In genomic region chr9:105131253-105132001, GRCm38 (mm10) we compare ENCODE assay signal across 8 mouse cellular contexts. TPM values are rescaled to one million over a fixed set of nuclear protein-coding genes. Genes with fewer than 3 reads are reported as not detected.
DNase-seq lines count a peak whose midpoint lies in the region; ATAC-seq and TF ChIP-seq lines count a peak whose summit lies in the region.

TSS of gene Nudt16 (minus strand) at chr9:105131824.

- peak within 1 kb of the TSS; percentile 84 for H3K4me2 ChIP-seq in forebrain, postnatal 0 days (ENCODE audit: low read depth)
- peak within 1 kb of the TSS; percentile 89 for H3K4me2 ChIP-seq in lung, embryonic 15.5 days

- WGBS in cerebellum, adult 2 months: under 1% methylated on average over 60 of the region's 60 CpGs
- 3% methylated on average over 60 of the region's 60 CpGs for WGBS in forebrain, postnatal 0 days
- under 1% methylated on average over 60 of the region's 60 CpGs for WGBS in lung, embryonic 15.5 days

- H3K9ac ChIP-seq in MEL (ENCODE audit: control insufficient read depth, low read depth, low read length, poor library complexity, severe bottlenecking): peak within 1 kb of the TSS; percentile 71
- peak within 1 kb of the TSS; percentile 89 for H3K9ac ChIP-seq in forebrain, postnatal 0 days
- H3K9ac ChIP-seq in lung, embryonic 15.5 days: peak within 1 kb of the TSS; percentile 68

- H3K27ac ChIP-seq in MEL (ENCODE audit: control insufficient read depth, low read depth, low read length): peak within 1 kb of the TSS; percentile 40; the same call in 1 of the 2 replicates
- peak within 1 kb of the TSS; percentile 42; the same call in 1 of the 2 replicates for H3K27ac ChIP-seq in cerebellum, adult 2 months (ENCODE audit: insufficient read depth, low read length)
- peak within 1 kb of the TSS; percentile 89 for H3K27ac ChIP-seq in forebrain, postnatal 0 days (ENCODE audit: low read depth, low read length)
- peak within 1 kb of the TSS; percentile 79 for H3K27ac ChIP-seq in lung, embryonic 15.5 days

- H3K4me3 ChIP-seq in MEL (ENCODE audit: control insufficient read depth in 1 of 2, insufficient read depth in 1 of 2, low read depth in 2 of 2, low read length in 2 of 2): peak within 1 kb of the TSS; percentile 74 to 98
- H3K4me3 ChIP-seq in cerebellum, adult 2 months (replicated peaks; ENCODE audit: insufficient read depth, low read depth, low read length): peak within 1 kb of the TSS; percentile 65
- H3K4me3 ChIP-seq in forebrain, postnatal 0 days (ENCODE audit: low read depth, low read length): peak within 1 kb of the TSS; percentile 79
- peak within 1 kb of the TSS; percentile 72 for H3K4me3 ChIP-seq in lung, embryonic 15.5 days

- H3K79me2 ChIP-seq in MEL (ENCODE audit: control insufficient read depth, insufficient read depth, low read length, poor library complexity): peaks cover 2% of the 10 kb centered on the region

- peak; percentile 94 for DNase-seq in MEL (ENCODE audit: low read depth, low spot score)
- peak; percentile 90 to 93 for DNase-seq in cerebellum, adult 2 months
- DNase-seq in forebrain, postnatal 0 days: peak; percentile 94
- peak; percentile 89 for DNase-seq in heart, postnatal 4 days
- DNase-seq in layer of hippocampus, adult 8-10 months (ENCODE audit: low spot score in 2 of 2): peak; percentile 90
- peak; percentile 84 for DNase-seq in ovary, adult 18-20 months (ENCODE audit: low spot score)
- peak; percentile 93 for DNase-seq in thymus, postnatal 0 days (ENCODE audit: low spot score)

- ATAC-seq in forebrain, postnatal 0 days: peak; percentile 99
- peak; percentile 98 for ATAC-seq in lung, embryonic 15.5 days (ENCODE audit: borderline replicate concordance, extremely low read depth, low FRiP score, low TSS enrichment)

- H3K36me3 ChIP-seq in MEL (ENCODE audit: control insufficient read depth in 1 of 2, insufficient read depth in 2 of 2, low read length in 2 of 2): no peaks in the 10 kb centered on the region
- no peaks in the 10 kb centered on the region for H3K36me3 ChIP-seq in forebrain, postnatal 0 days (ENCODE audit: insufficient read depth)
- H3K36me3 ChIP-seq in lung, embryonic 15.5 days: no peaks in the 10 kb centered on the region

- no peaks in the 10 kb centered on the region for H3K9me3 ChIP-seq in MEL (replicated peaks; ENCODE audit: insufficient read depth, low read length)
- H3K9me3 ChIP-seq in forebrain, postnatal 0 days (ENCODE audit: low read length): no peaks in the 10 kb centered on the region
- no peaks in the 10 kb centered on the region for H3K9me3 ChIP-seq in lung, embryonic 15.5 days

- no peak for TF ChIP-seq CTCF in MEL (IDR thresholded peaks at IDR 0.05 in 2 of 3, conservative IDR thresholded peaks at IDR 0.05 in 1 of 3; ENCODE audit: control insufficient read depth in 1 of 3, insufficient read depth in 1 of 3, low read depth in 2 of 3, low read length in 3 of 3, poor library complexity in 1 of 3, severe bottlenecking in 1 of 3)
- no peak for TF ChIP-seq CTCF in cerebellum, adult 2 months (IDR thresholded peaks at IDR 0.05; ENCODE audit: borderline replicate concordance, insufficient read depth, low read depth, low read length)
- TF ChIP-seq CTCF in forebrain, postnatal 0 days (IDR thresholded peaks at IDR 0.05; ENCODE audit: low read depth): no peak

- H3K27me3 ChIP-seq in MEL (ENCODE audit: control insufficient read depth in 1 of 2, insufficient read depth in 2 of 2, low read length in 2 of 2): no peaks in the 10 kb centered on the region
- H3K27me3 ChIP-seq in cerebellum, adult 2 months (ENCODE audit: control insufficient read depth, insufficient read depth, low read length): no peaks in the 10 kb centered on the region
- H3K27me3 ChIP-seq in forebrain, postnatal 0 days (ENCODE audit: insufficient read depth, low read length): no peaks in the 10 kb centered on the region
- no peaks in the 10 kb centered on the region for H3K27me3 ChIP-seq in lung, embryonic 15.5 days

- no peak for TF ChIP-seq EP300 in MEL (IDR thresholded peaks at IDR 0.05; ENCODE audit: low read depth in 1 of 2, low read length in 2 of 2)

- H3K4me1 ChIP-seq in MEL (ENCODE audit: control insufficient read depth in 1 of 2, insufficient read depth in 2 of 2, low read length in 2 of 2): peaks cover 0 to 11% of the 10 kb centered on the region in 2 experiments; a peak in 3 of 4 replicates
- peaks cover 5% of the 10 kb centered on the region for H3K4me1 ChIP-seq in cerebellum, adult 2 months (ENCODE audit: control insufficient read depth, insufficient read depth, low read length)
- peaks cover 11% of the 10 kb centered on the region for H3K4me1 ChIP-seq in forebrain, postnatal 0 days (ENCODE audit: insufficient read depth)
- peaks cover 8% of the 10 kb centered on the region; the same call in 1 of the 2 replicates for H3K4me1 ChIP-seq in lung, embryonic 15.5 days

- TF ChIP-seq POLR2A in MEL (IDR thresholded peaks at IDR 0.05; ENCODE audit: control insufficient read depth in 1 of 2, insufficient read depth in 1 of 2, low read depth in 1 of 2, low read length in 2 of 2, poor library complexity in 1 of 2): peak in 1 of 2 experiments; percentile 68; a peak in 2 of 4 replicates
- TF ChIP-seq POLR2A in cerebellum, adult 2 months (IDR thresholded peaks at IDR 0.05; ENCODE audit: borderline replicate concordance, insufficient read depth, low read length): peak; percentile 70

- TF ChIP-seq RAD21 in MEL (IDR thresholded peaks at IDR 0.05; ENCODE audit: low read depth, low read length): no peak

TF ChIP-seq in MEL, 35 proteins besides CTCF, POLR2A, EP300 and RAD21:
- TF ChIP-seq MAZ (IDR thresholded peaks at IDR 0.05; ENCODE audit: low read depth, low read length) (no peak), TCF12 (IDR thresholded peaks at IDR 0.05; ENCODE audit: low read depth, low read length) (peak; percentile 42; the same call in 1 of the 2 replicates), CHD2 (IDR thresholded peaks at IDR 0.05; ENCODE audit: low read length) (no peak), ELF1 (IDR thresholded peaks at IDR 0.05; ENCODE audit: low read depth, low read length) (peak; percentile 95), ZNF384 (IDR thresholded peaks at IDR 0.05; ENCODE audit: low read depth, low read length) (no peak), SIN3A (IDR thresholded peaks at IDR 0.05; ENCODE audit: low read length) (0 out of 2 replicates have a peak, but pooled peaks have one; percentile 17), POLR2AphosphoS5 (IDR thresholded peaks at IDR 0.05; ENCODE audit: borderline replicate concordance, low read depth, low read length) (no peak), HCFC1 (IDR thresholded peaks at IDR 0.05; ENCODE audit: low read depth, low read length) (peak; percentile 38; the same call in 1 of the 2 replicates), MAX (IDR thresholded peaks at IDR 0.05; ENCODE audit: low read length) (peak; percentile 41; the same call in 1 of the 2 replicates), TBP (IDR thresholded peaks at IDR 0.05; ENCODE audit: low read depth, low read length) (0 out of 2 replicates have a peak, but pooled peaks have one; percentile 15), MXI1 (IDR thresholded peaks at IDR 0.05; ENCODE audit: low read depth, low read length) (peak; percentile 28; the same call in 1 of the 2 replicates), NELFE (IDR thresholded peaks at IDR 0.05; ENCODE audit: low read depth, low read length) (peak; percentile 77), MEF2A (IDR thresholded peaks at IDR 0.05; ENCODE audit: extremely low read depth, insufficient replicate concordance, low read depth, low read length, poor library complexity, severe bottlenecking) (no peak), ZC3H11A (IDR thresholded peaks at IDR 0.05; ENCODE audit: low read depth, low read length) (no peak), NRF1 (IDR thresholded peaks at IDR 0.05; ENCODE audit: insufficient read depth, low read depth, low read length, poor library complexity, severe bottlenecking) (no peak)

RNA-seq across cellular contexts. Expression of gene Nudt16, which starts in this region (rescaled TPM):
- total RNA-seq in MEL (2012; rRNA removed): 3.4 and 4.1 TPM in 2 replicates
- 1 to 10 TPM in 1 of 2 experiments, not detected in 1; 8.2 TPM for polyA plus RNA-seq in MEL (2012; ENCODE audit: insufficient read depth in 1 of 2, insufficient read length in 2 of 2, low read depth in 1 of 2, low replicate concordance in 2 of 2, missing spikeins in 1 of 2)
- polyA plus RNA-seq in cerebellum, adult 2 months (2012; rRNA removed): 16.6 and 17.3 TPM in 2 replicates
- 27.9 and 33.1 TPM in 2 replicates for total RNA-seq in forebrain, postnatal 0 days (2014; rRNA removed)
- 37.8 and 42.1 TPM in 2 replicates for polyA plus RNA-seq in forebrain, postnatal 0 days (2015; fragmentation: Nextera tagmentation; extraction: Ambion mirVana)
- 1 to 10 TPM; 6.0 to 7.2 TPM for total RNA-seq in heart, postnatal 4 days (2021)
- total RNA-seq in layer of hippocampus, adult 8-10 months (2022): 10 to 100 TPM; 15.9 to 20.0 (median 17.7) TPM
- polyA plus RNA-seq in lung, embryonic 15.5 days (2015; fragmentation: Nextera tagmentation; extraction: Ambion mirVana): 16.3 and 19.0 TPM in 2 replicates
- 54.5 and 57.7 TPM in 2 replicates for polyA plus RNA-seq in thymus, postnatal 0 days (2015; fragmentation: Nextera tagmentation; extraction: Ambion mirVana)

Comparison
In these comparisons a context has a peak if more than half of its experiments do, and no peak if none do; other contexts are left out.
1. Peak in every context shown above with its lines: DNase-seq, ATAC-seq, H3K4me3 ChIP-seq and H3K27ac ChIP-seq.